Mouse (Mus musculus) A20 (cell line): ENCODE measurements around the gene Sugct.
A peak's percentile ranks its signal among the peaks of the same experiment; 100 is the strongest.

ENCODE experiments used
- DNase-seq: peaks from one replicate; pipeline ENCODE4 v3.0.0-alpha.2; 2011; ENCODE audit warnings: low read depth, low spot score

Gene Sugct

GRCm38 (mm10) chr13:17694911-17695699 is at the start of gene Sugct, which contains the start of gene Mplkip:
Gene Sugct (minus strand): TSS chr13:17695553.
Gene Mplkip (plus strand): TSS chr13:17695192.
- DNase-seq, result peak; percentile 100

GRCm38 (mm10) chr13:17728798-17729197 is 33.4 kb upstream of the Sugct start:
- DNase-seq, result no peak

- DNase-seq, result no peak
Observed at GRCm38 (mm10) chr13:17727922-17728321, 32.6 kb upstream of the Sugct start.

GRCm38 (mm10) chr13:17717357-17717756 is 22.0 kb upstream of the Sugct start:
- DNase-seq, result no peak

- no peak for DNase-seq
Observed at GRCm38 (mm10) chr13:17708784-17709311, 13.5 kb upstream of the Sugct start.

GRCm38 (mm10) chr13:17705188-17705826 is 10.0 kb upstream of the Sugct start:
- DNase-seq, result no peak

- no peak for DNase-seq
Observed at GRCm38 (mm10) chr13:17702311-17702710, 7.0 kb upstream of the Sugct start.

GRCm38 (mm10) chr13:17701322-17701721 is 6.0 kb upstream of the Sugct start:
- DNase-seq, result no peak

- no peak for DNase-seq
Observed at GRCm38 (mm10) chr13:17700090-17700715, 4.8 kb upstream of the Sugct start.

- peak; percentile 55 for DNase-seq
Observed at GRCm38 (mm10) chr13:17695898-17696580, 686 bp upstream of the Sugct start.

- DNase-seq, result peak; percentile 84
Observed at GRCm38 (mm10) chr13:17694414-17694813, 939 bp downstream of the Sugct start.

- DNase-seq, result peak; percentile 31
Observed at GRCm38 (mm10) chr13:17693816-17694215, 1.5 kb downstream of the Sugct start.

- no peak for DNase-seq
Observed at GRCm38 (mm10) chr13:17691436-17691835, 3.9 kb downstream of the Sugct start.

GRCm38 (mm10) chr13:17690686-17691085 is 4.7 kb downstream of the Sugct start:
- no peak for DNase-seq

- DNase-seq, result no peak
Observed at GRCm38 (mm10) chr13:17689461-17689860, 5.9 kb downstream of the Sugct start.

- DNase-seq, result no peak
Observed at GRCm38 (mm10) chr13:17671122-17671521, 24.2 kb downstream of the Sugct start.

- no peak for DNase-seq
Observed at GRCm38 (mm10) chr13:17667380-17667779, 28.0 kb downstream of the Sugct start.

- peak; percentile 65 for DNase-seq
Observed at GRCm38 (mm10) chr13:17642294-17642693, 53.1 kb downstream of the Sugct start.

GRCm38 (mm10) chr13:17638008-17638407 is 57.3 kb downstream of the Sugct start:
- no peak for DNase-seq

GRCm38 (mm10) chr13:17627108-17627507 is 68.2 kb downstream of the Sugct start:
- DNase-seq, result peak; percentile 81

- DNase-seq, result no peak
Observed at GRCm38 (mm10) chr13:17624976-17625375, 70.4 kb downstream of the Sugct start.

- DNase-seq, result no peak
Observed at GRCm38 (mm10) chr13:17606217-17606616, 89.1 kb downstream of the Sugct start.
